Mouse (Mus musculus): ENCODE data around the gene Slc30a7. TPM values are rescaled to one million over a fixed set of nuclear protein-coding genes. Genes with fewer than 3 reads are reported as not detected.

Gene Slc30a7
- polyA plus RNA-seq, 1 experiment from 2014 or later: 30.1 TPM

GRCm38 (mm10) chr3:115985183-115985892 lies 21.9 kb downstream of the Slc30a7 start:
- Histone ChIP-seq H3K27ac (0 out of 2 replicates have a peak overlapping the region, but pooled peaks have one; percentile 37), H3K4me2 (no peak overlapping the region), H3K27me3 (no peaks in the 10 kb centered on the region), H3K9ac (replicated peaks) (no peak overlapping the region), H3K36me3 (peaks cover 69% of the 10 kb centered on the region), H3K4me3 (replicated peaks) (no peak overlapping the region), H3K4me1 (replicated peaks) (no peaks in the 10 kb centered on the region), H3K9me3 (no peaks in the 10 kb centered on the region)
- ATAC-seq (ENCODE audit: insufficient number of reproducible peaks, insufficient read depth, low FRiP score, low TSS enrichment, low read depth): no peak
- 81% methylated on average over 9 of the region's 9 CpGs for WGBS

GRCm38 (mm10) chr3:115984653-115985052 lies 22.6 kb downstream of the Slc30a7 start:
- Histone ChIP-seq H3K27me3 (no peaks in the 10 kb centered on the region), H3K36me3 (peaks cover 62% of the 10 kb centered on the region), H3K27ac (no peak overlapping the region), H3K4me1 (replicated peaks) (no peaks in the 10 kb centered on the region), H3K9ac (replicated peaks) (no peak overlapping the region), H3K4me2 (no peak overlapping the region), H3K4me3 (replicated peaks) (no peak overlapping the region), H3K9me3 (no peaks in the 10 kb centered on the region)
- ATAC-seq (ENCODE audit: insufficient number of reproducible peaks, insufficient read depth, low FRiP score, low TSS enrichment, low read depth): no peak
- 93% methylated on average over 9 of the region's 9 CpGs for WGBS

GRCm38 (mm10) chr3:115983217-115983616 lies 24.0 kb downstream of the Slc30a7 start:
- Histone ChIP-seq H3K4me1 (replicated peaks) (no peaks in the 10 kb centered on the region), H3K27me3 (no peaks in the 10 kb centered on the region), H3K27ac (no peak overlapping the region), H3K4me2 (no peak overlapping the region), H3K36me3 (peaks cover 54% of the 10 kb centered on the region), H3K9me3 (no peaks in the 10 kb centered on the region), H3K9ac (replicated peaks) (no peak overlapping the region), H3K4me3 (replicated peaks) (no peak overlapping the region)
- no peak for ATAC-seq (ENCODE audit: insufficient number of reproducible peaks, insufficient read depth, low FRiP score, low TSS enrichment, low read depth)
- 93% methylated on average over 8 of the region's 8 CpGs for WGBS

DNA sequence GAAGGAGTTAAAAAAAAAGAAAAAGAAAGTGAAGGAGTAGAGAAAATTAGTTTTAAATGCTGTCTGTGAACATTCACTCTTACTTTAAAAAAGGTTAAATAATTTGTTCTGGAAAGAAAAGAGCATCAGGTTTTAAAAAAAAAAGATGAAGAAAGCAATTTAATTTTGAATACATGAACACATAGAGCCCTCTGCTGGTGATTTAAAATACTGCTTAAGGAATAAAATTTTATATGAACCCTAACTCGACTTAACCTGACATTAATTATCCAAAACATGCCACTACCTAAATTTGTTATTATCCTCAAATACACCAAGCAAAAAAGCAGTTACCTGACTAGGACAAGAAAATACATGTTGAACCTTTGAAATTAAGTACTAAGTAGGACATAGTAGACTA lies 28.2 kb downstream of the Slc30a7 start:
- no peak overlapping the region for H3K27ac ChIP-seq
- H3K9ac ChIP-seq (replicated peaks): no peak overlapping the region
- no peaks in the 10 kb centered on the region for H3K9me3 ChIP-seq
- H3K27me3 ChIP-seq: no peaks in the 10 kb centered on the region
- 13% methylated on average over 1 of the region's 1 CpGs for WGBS
- H3K4me1 ChIP-seq (replicated peaks): no peaks in the 10 kb centered on the region
- no peak overlapping the region for H3K4me3 ChIP-seq (replicated peaks)
- peaks cover 60% of the 10 kb centered on the region for H3K36me3 ChIP-seq
- no peak for ATAC-seq (ENCODE audit: insufficient number of reproducible peaks, insufficient read depth, low FRiP score, low TSS enrichment, low read depth)
- no peak overlapping the region for H3K4me2 ChIP-seq

DNA sequence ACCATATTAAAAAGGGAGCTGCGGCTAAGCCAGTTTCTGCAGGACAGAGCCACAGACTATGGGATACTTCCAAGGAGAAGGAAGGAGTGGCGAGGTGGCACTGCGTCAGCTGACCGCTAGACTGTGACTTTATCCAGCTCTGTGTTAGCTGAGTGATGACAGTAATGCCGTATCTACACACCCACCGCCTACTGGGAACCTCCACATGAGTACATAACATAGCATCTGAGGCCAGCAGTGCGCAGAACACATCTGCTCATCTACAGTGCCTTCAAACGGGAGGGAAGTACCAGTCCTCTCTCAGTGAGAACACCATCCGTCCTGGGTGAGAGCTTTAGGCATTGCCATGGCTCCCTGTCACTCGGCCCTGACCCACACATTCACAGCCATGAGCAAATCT lies 32.2 kb downstream of the Slc30a7 start:
- Histone ChIP-seq H3K4me3 (replicated peaks) (no peak overlapping the region), H3K27ac (no peak overlapping the region), H3K9me3 (no peaks in the 10 kb centered on the region), H3K4me1 (replicated peaks) (no peaks in the 10 kb centered on the region), H3K27me3 (no peaks in the 10 kb centered on the region), H3K36me3 (peaks cover 76% of the 10 kb centered on the region), H3K9ac (replicated peaks) (no peak overlapping the region), H3K4me2 (no peak overlapping the region)
- ATAC-seq (ENCODE audit: insufficient number of reproducible peaks, insufficient read depth, low FRiP score, low TSS enrichment, low read depth): no peak
- 91% methylated on average over 10 of the region's 10 CpGs for WGBS

DNA sequence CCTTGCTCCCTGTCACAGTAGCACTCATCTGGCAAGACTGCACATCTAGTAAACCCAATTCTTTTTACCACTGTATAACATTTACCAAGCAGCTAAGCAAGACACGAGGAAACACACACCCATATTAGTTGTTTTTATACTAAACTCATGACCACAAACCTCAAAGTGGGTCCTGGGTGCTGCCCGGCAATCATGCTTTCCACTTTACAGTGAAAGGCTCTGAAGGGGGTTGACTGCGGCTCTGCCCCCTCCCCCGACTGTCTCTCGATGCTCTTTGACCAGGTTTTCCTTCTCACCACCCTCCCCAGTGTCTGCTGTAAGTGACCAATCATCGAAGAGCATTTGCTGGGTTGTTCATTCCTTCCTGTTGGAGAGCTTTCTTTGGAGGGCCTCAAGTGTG lies 33.0 kb downstream of the Slc30a7 start:
- WGBS: 93% methylated on average over 6 of the region's 6 CpGs
- Histone ChIP-seq H3K27ac (no peak overlapping the region), H3K4me1 (replicated peaks) (no peaks in the 10 kb centered on the region), H3K4me2 (no peak overlapping the region), H3K36me3 (peaks cover 82% of the 10 kb centered on the region), H3K9me3 (no peaks in the 10 kb centered on the region), H3K9ac (replicated peaks) (no peak overlapping the region), H3K27me3 (no peaks in the 10 kb centered on the region), H3K4me3 (replicated peaks) (no peak overlapping the region)
- ATAC-seq (ENCODE audit: insufficient number of reproducible peaks, insufficient read depth, low FRiP score, low TSS enrichment, low read depth): no peak

DNA sequence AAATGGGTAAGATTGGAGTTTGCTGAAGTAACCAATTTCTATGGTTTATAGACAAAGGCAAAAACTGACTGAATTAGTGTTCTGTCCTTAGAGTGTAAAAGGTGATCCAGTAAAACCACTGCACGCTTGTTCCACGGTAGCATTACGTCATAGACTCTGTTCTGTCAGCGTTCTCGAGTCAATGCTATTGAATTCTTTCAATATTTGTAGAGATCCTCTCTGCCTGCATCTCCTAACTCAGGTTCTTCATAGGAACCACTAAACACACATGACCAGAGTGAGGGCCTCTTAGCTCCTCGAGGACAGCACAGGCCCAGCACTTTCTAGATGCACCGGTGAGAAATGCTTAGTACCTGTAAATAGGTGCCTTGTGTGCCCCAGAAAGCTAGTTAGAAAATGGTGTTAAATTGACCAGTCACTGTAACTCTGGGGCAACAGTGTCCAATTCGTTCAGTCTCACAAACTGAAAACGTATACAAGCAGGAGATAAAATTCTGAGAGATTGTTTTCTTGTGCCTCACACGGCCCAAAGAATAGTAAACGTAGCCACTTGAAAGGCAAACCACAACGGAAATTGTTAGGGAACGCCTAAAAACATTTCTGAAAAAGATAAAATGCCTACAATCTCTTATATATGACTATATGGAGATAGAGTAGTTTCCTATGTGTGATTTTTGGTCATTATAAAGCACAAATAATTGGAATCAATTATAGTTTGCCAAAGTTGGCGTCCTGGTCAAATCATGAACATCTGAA lies 35.1 kb downstream of the Slc30a7 start:
- Histone ChIP-seq H3K27ac (no peak overlapping the region), H3K27me3 (no peaks in the 10 kb centered on the region), H3K4me1 (replicated peaks) (no peaks in the 10 kb centered on the region), H3K9me3 (no peaks in the 10 kb centered on the region), H3K9ac (replicated peaks) (no peak overlapping the region), H3K4me3 (replicated peaks) (no peak overlapping the region), H3K4me2 (no peak overlapping the region), H3K36me3 (peaks cover 77% of the 10 kb centered on the region)
- WGBS: 93% methylated on average over 14 of the region's 14 CpGs
- no peak for ATAC-seq (ENCODE audit: insufficient number of reproducible peaks, insufficient read depth, low FRiP score, low TSS enrichment, low read depth)

DNA sequence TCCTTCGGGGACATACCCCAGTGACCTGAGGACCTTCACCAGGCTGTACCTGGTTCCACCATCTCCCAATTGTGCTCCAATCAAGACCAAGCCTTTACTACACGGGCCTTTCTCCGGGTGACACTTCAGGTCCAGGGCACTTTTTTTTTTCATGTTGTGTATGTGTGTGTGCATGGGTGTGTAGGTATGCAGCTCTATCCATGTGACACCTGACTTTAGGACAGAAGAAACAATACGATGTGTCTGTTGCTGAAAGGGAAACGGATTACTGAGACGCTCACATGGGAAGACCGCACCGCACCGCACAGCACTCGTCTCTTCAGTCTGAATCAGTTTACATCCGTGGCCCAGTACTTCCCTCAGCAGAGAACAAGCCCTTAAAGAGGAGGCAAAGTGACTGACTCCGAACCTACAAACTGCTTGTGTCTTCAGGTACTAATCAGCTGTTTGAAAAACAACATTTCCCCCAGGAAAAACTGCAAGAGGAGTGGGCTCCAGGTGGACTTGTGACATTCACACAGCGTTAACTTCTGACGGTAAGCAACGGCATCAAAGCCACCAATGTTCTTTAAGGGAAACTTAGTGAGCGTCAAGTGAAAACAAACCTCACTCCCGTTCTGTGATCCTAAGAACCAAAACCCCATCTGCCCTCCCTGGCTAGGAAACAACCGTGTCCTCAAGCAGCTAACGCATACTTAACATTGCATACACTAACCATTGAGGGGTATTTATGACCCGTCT lies 36.0 kb downstream of the Slc30a7 start:
- no peak for ATAC-seq (ENCODE audit: insufficient number of reproducible peaks, insufficient read depth, low FRiP score, low TSS enrichment, low read depth)
- H3K9me3 ChIP-seq: no peaks in the 10 kb centered on the region
- H3K9ac ChIP-seq (replicated peaks): no peak overlapping the region
- H3K27ac ChIP-seq: no peak overlapping the region
- peaks cover 71% of the 10 kb centered on the region for H3K36me3 ChIP-seq
- WGBS: 93% methylated on average over 20 of the region's 20 CpGs
- no peaks in the 10 kb centered on the region for H3K27me3 ChIP-seq
- no peaks in the 10 kb centered on the region for H3K4me1 ChIP-seq (replicated peaks)
- no peak overlapping the region for H3K4me2 ChIP-seq
- H3K4me3 ChIP-seq (replicated peaks): no peak overlapping the region

GRCm38 (mm10) chr3:115968745-115969530 lies 38.3 kb downstream of the Slc30a7 start:
- peaks cover 52% of the 10 kb centered on the region for H3K36me3 ChIP-seq
- no peak overlapping the region for H3K4me3 ChIP-seq (replicated peaks)
- no peak for ATAC-seq (ENCODE audit: insufficient number of reproducible peaks, insufficient read depth, low FRiP score, low TSS enrichment, low read depth)
- no peak overlapping the region for H3K4me2 ChIP-seq
- WGBS: 88% methylated on average over 10 of the region's 10 CpGs
- no peak overlapping the region for H3K27ac ChIP-seq
- H3K9me3 ChIP-seq: no peaks in the 10 kb centered on the region
- no peaks in the 10 kb centered on the region for H3K4me1 ChIP-seq (replicated peaks)
- H3K9ac ChIP-seq (replicated peaks): no peak overlapping the region
- H3K27me3 ChIP-seq: no peaks in the 10 kb centered on the region

- no peaks in the 10 kb centered on the region for H3K27me3 ChIP-seq
- 79% methylated on average over 5 of the region's 5 CpGs for WGBS
- no peak for ATAC-seq (ENCODE audit: insufficient number of reproducible peaks, insufficient read depth, low FRiP score, low TSS enrichment, low read depth)
- no peak overlapping the region for H3K4me2 ChIP-seq
- H3K4me1 ChIP-seq (replicated peaks): 0 out of 2 replicates have a peak, but pooled peaks cover 6% of the 10 kb centered on the region
- no peak overlapping the region for H3K4me3 ChIP-seq (replicated peaks)
- no peak overlapping the region for H3K27ac ChIP-seq
- H3K9ac ChIP-seq (replicated peaks): no peak overlapping the region
- H3K9me3 ChIP-seq: no peaks in the 10 kb centered on the region
- peaks cover 19% of the 10 kb centered on the region for H3K36me3 ChIP-seq
Observed at GRCm38 (mm10) chr3:115964071-115964470, 43.1 kb downstream of the Slc30a7 start.

GRCm38 (mm10) chr3:115963597-115963996 lies 43.6 kb downstream of the Slc30a7 start:
- H3K27me3 ChIP-seq: no peaks in the 10 kb centered on the region
- no peak overlapping the region for H3K27ac ChIP-seq
- ATAC-seq (ENCODE audit: insufficient number of reproducible peaks, insufficient read depth, low FRiP score, low TSS enrichment, low read depth): no peak
- no peak overlapping the region for H3K9ac ChIP-seq (replicated peaks)
- no peak overlapping the region for H3K4me2 ChIP-seq
- no peak overlapping the region for H3K4me3 ChIP-seq (replicated peaks)
- peaks cover 19% of the 10 kb centered on the region for H3K36me3 ChIP-seq
- WGBS: 90% methylated on average over 1 of the region's 1 CpGs
- H3K4me1 ChIP-seq (replicated peaks): 0 out of 2 replicates have a peak, but pooled peaks cover 6% of the 10 kb centered on the region
- no peaks in the 10 kb centered on the region for H3K9me3 ChIP-seq

Measured in limb, embryonic 12.5 days (tissue).